In genomic region chr9:60714191-60714590, GRCm38 (mm10) we compare ENCODE assay signal across 9 mouse cellular contexts. TPM values are rescaled to one million over a fixed set of nuclear protein-coding genes. Genes with fewer than 3 reads are reported as not detected.
DNase-seq lines count a peak whose midpoint lies in the region; ATAC-seq lines count a peak whose summit lies in the region.
"Had no signal": no experiment of that assay in that cellular context is flagged by ENCODE, and none has a peak within 500 bp of the region (broad histone marks: within the 10 kb centered on the region; RNA-seq: fewer than 3 reads in every experiment).

No protein-coding gene starts in this region.

- no peak for ATAC-seq in forebrain, embryonic 14.5 days
- no peak for ATAC-seq in hindbrain, embryonic 16.5 days
- ATAC-seq in granulocyte monocyte progenitor cell, adult 5-6 weeks (replicated peaks; ENCODE audit: poor library complexity, severe bottlenecking): no peak

- H3K9ac ChIP-seq in forebrain, embryonic 14.5 days (ENCODE audit: low read length): no peak overlapping the region
- H3K9ac ChIP-seq in hindbrain, embryonic 16.5 days (ENCODE audit: low read depth, low read length): peak overlapping the region; percentile 87; the same call in 1 of the 2 replicates

- no peaks in the 10 kb centered on the region for H3K27me3 ChIP-seq in forebrain, embryonic 14.5 days (replicated peaks; ENCODE audit: control insufficient read depth, insufficient read depth, low read length)
- peaks cover 42% of the 10 kb centered on the region for H3K27me3 ChIP-seq in forebrain, embryonic 10.5 days (ENCODE audit: poor library complexity, severe bottlenecking)
- no peaks in the 10 kb centered on the region; the same call in 1 of the 2 replicates for H3K27me3 ChIP-seq in hindbrain, embryonic 16.5 days (replicated peaks; ENCODE audit: control insufficient read depth, insufficient read depth, low read length)

- H3K9me3 ChIP-seq in forebrain, embryonic 14.5 days (replicated peaks; ENCODE audit: control insufficient read depth, low read length): no peaks in the 10 kb centered on the region; the same call in 1 of the 2 replicates
- no peaks in the 10 kb centered on the region for H3K9me3 ChIP-seq in forebrain, embryonic 10.5 days
- no peaks in the 10 kb centered on the region for H3K9me3 ChIP-seq in hindbrain, embryonic 16.5 days (ENCODE audit: control insufficient read depth, low read length)

- no peak overlapping the region for H3K27ac ChIP-seq in forebrain, embryonic 14.5 days (ENCODE audit: low read depth, low read length)
- H3K27ac ChIP-seq in forebrain, embryonic 10.5 days: no peak overlapping the region
- H3K27ac ChIP-seq in hindbrain, embryonic 16.5 days (ENCODE audit: low read depth, low read length): peak overlapping the region; percentile 62; the same call in 1 of the 2 replicates

- H3K36me3 ChIP-seq in forebrain, embryonic 14.5 days (ENCODE audit: control insufficient read depth, insufficient read depth, low read length): no peaks in the 10 kb centered on the region
- no peaks in the 10 kb centered on the region for H3K36me3 ChIP-seq in forebrain, embryonic 10.5 days (replicated peaks)
- no peaks in the 10 kb centered on the region; the same call in 1 of the 2 replicates for H3K36me3 ChIP-seq in hindbrain, embryonic 16.5 days (ENCODE audit: control insufficient read depth, insufficient read depth, low read length)

- 86% methylated on average over 6 of the region's 6 CpGs for WGBS in forebrain, embryonic 14.5 days
- 81% methylated on average over 6 of the region's 6 CpGs for WGBS in forebrain, embryonic 10.5 days
- 65% methylated on average over 6 of the region's 6 CpGs for WGBS in hindbrain, embryonic 16.5 days

- no peak overlapping the region for H3K4me3 ChIP-seq in forebrain, embryonic 14.5 days (ENCODE audit: low read depth, low read length)
- H3K4me3 ChIP-seq in forebrain, embryonic 10.5 days: no peak overlapping the region
- peak overlapping the region; percentile 74 for H3K4me3 ChIP-seq in hindbrain, embryonic 16.5 days (ENCODE audit: low read length)

- DNase-seq in forebrain, embryonic 14.5 days (ENCODE audit: low spot score): no peak
- DNase-seq in forebrain, embryonic 10.5 days (ENCODE audit: extremely low spot score, low spot score): no peak
- peak; percentile 47 for DNase-seq in layer of hippocampus, adult 11-12 months (ENCODE audit: low spot score)
- no peak for DNase-seq in layer of hippocampus, postnatal 14 days (ENCODE audit: low spot score in 2 of 2)
- peak; percentile 63 for DNase-seq in cerebellum, adult 9-10 months
- DNase-seq in spleen, postnatal 10 days (ENCODE audit: low spot score in 2 of 2): no peak

- H3K4me1 ChIP-seq in forebrain, embryonic 14.5 days (ENCODE audit: control insufficient read depth, insufficient read depth, low read length): 0 out of 2 replicates have a peak, but pooled peaks cover 2% of the 10 kb centered on the region
- peaks cover 20% of the 10 kb centered on the region for H3K4me1 ChIP-seq in forebrain, embryonic 10.5 days
- H3K4me1 ChIP-seq in hindbrain, embryonic 16.5 days (ENCODE audit: control insufficient read depth, insufficient read depth, low read depth, low read length): peaks cover 21% of the 10 kb centered on the region

- H3K4me2 ChIP-seq in forebrain, embryonic 14.5 days (ENCODE audit: low read length): peak overlapping the region; percentile 96; the same call in 1 of the 2 replicates
- peak overlapping the region; percentile 90 for H3K4me2 ChIP-seq in hindbrain, embryonic 16.5 days (ENCODE audit: low read length)

RNA-seq across cellular contexts. Expression of gene Larp6, which starts 1.4 kb away (rescaled TPM):
- polyA plus RNA-seq in forebrain, embryonic 14.5 days (2014; fragmentation: Nextera tagmentation; extraction: Ambion mirVana): 5.9 and 7.8 TPM in 2 replicates
- 0.74 and 0.82 TPM in 2 replicates for polyA plus RNA-seq in forebrain, embryonic 10.5 days (2016; fragmentation: Nextera tagmentation; extraction: Ambion mirVana)
- 10 to 100 TPM; 32.2 to 32.8 TPM for total RNA-seq in layer of hippocampus, postnatal 14 days (2021)
- 23.3 and 25.2 TPM in 2 replicates for polyA plus RNA-seq in hindbrain, embryonic 16.5 days (2015; fragmentation: Nextera tagmentation; extraction: Ambion mirVana)
- not detected in 2 replicates for total RNA-seq in granulocyte monocyte progenitor cell, adult 5-6 weeks (2014; fragmentation: Nextera tagmentation)
- not detected in 2 replicates for total RNA-seq in granulocyte monocyte progenitor cell, adult 5-6 weeks (2017)
- total RNA-seq: megakaryocyte-erythroid progenitor cell, adult 5-6 weeks had no signal

RNA-seq across cellular contexts. Expression of gene Lrrc49, which starts 26.2 kb away (rescaled TPM):
- polyA plus RNA-seq in forebrain, embryonic 14.5 days (2014; fragmentation: Nextera tagmentation; extraction: Ambion mirVana): 72.3 and 78.7 TPM in 2 replicates
- 29.7 and 31.7 TPM in 2 replicates for polyA plus RNA-seq in forebrain, embryonic 10.5 days (2016; fragmentation: Nextera tagmentation; extraction: Ambion mirVana)
- 10 to 100 TPM; 53.6 to 62.6 TPM for total RNA-seq in layer of hippocampus, postnatal 14 days (2021)
- 78.3 and 81.4 TPM in 2 replicates for polyA plus RNA-seq in hindbrain, embryonic 16.5 days (2015; fragmentation: Nextera tagmentation; extraction: Ambion mirVana)
- total RNA-seq in granulocyte monocyte progenitor cell, adult 5-6 weeks (2014; fragmentation: Nextera tagmentation): 3.4 and 4.1 TPM in 2 replicates
- total RNA-seq in granulocyte monocyte progenitor cell, adult 5-6 weeks (2017): 6.1 and 12.0 TPM in 2 replicates

Comparison
In these comparisons a context has a peak if more than half of its experiments do, and no peak if none do; other contexts are left out.
1. DNase-seq: peak in layer of hippocampus, adult 11-12 months (single experiment) and cerebellum, adult 9-10 months (single experiment); none in forebrain, embryonic 14.5 days (single experiment), forebrain, embryonic 10.5 days (single experiment), layer of hippocampus, postnatal 14 days (0 of 2) and spleen, postnatal 10 days (0 of 2).